Mouse (Mus musculus): ENCODE measurements at regions not wholly inside any gene's neighbourhood (a gene's known extent, or its start where the extent isn't known, plus 50 kb on each side); places are given as distances from the start of the nearest gene placed in this dataset.

DNA sequence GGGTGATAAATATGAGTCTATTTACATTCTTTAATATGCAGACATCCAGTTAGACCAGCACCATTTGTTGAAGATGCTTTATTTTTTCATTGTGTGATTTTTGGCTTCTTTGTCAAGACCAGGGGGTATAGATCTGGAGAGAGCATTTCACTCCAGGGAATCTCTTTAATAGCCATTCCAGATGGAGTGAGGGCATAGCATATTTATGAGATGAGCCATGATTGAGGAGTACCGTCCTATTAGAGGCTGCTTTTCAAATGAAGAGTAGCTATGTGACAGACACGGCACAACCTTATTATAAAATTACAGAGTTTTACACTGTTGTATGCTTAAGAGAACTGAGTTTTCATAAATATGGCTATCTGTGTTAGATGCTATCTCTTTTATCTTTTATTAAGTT, 448.6 kb upstream of the Impg1 start:
- TF ChIP-seq CTCF (IDR thresholded peaks at IDR 0.05; ENCODE audit: low read depth) (no peak), EP300 (optimal IDR thresholded peaks at IDR 0.05) (no peak)

All from stomach, postnatal 0 days (tissue).